Mouse (Mus musculus) thymus, adult 2 months (tissue): ENCODE data around the gene Cln5.

ENCODE experiments used
- CTCF ChIP-seq: fragments of 200-500 bp; IDR thresholded peaks from 2 replicates; pipeline ENCODE4 v1.5.1; 2012; ENCODE audit warnings: mild to moderate bottlenecking, control low read depth, low read length, moderate library complexity, borderline replicate concordance; ENCODE audit not compliant: control insufficient read depth, poor library complexity, insufficient read depth; ENCODE audit errors: extremely low read depth
- POLR2A ChIP-seq: fragments of 200-500 bp; IDR thresholded peaks from 2 replicates; pipeline ENCODE4 v1.6.1; 2012; ENCODE audit warnings: mild to moderate bottlenecking, low read length, control low read depth, moderate library complexity; ENCODE audit not compliant: control insufficient read depth, poor library complexity, insufficient read depth; ENCODE audit errors: extremely low read depth

DNA sequence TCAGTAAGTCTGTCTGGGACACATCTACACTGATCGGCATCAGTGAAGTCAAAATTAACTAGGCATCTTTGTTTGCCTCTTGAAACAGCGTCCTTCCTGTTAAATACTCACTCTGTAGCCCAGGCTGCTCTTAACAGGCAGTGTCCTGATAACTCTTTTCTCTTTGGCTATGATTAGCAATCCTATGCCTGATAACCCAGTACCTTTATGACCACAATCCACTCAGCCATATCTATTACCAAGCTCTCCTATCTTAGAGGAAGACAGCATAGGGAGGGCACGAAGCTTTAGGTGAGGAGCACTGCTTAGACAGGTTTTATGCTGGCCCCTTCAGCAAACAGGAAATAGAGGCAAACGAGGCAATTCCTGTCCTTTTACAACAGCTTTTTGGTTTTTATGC is 23.7 kb downstream of the Cln5 start:
- no peak for TF ChIP-seq CTCF
- no peak for TF ChIP-seq POLR2A
